Mouse (Mus musculus): ENCODE measurements around the gene Gm10295.

The Gm10295 gene

DNA sequence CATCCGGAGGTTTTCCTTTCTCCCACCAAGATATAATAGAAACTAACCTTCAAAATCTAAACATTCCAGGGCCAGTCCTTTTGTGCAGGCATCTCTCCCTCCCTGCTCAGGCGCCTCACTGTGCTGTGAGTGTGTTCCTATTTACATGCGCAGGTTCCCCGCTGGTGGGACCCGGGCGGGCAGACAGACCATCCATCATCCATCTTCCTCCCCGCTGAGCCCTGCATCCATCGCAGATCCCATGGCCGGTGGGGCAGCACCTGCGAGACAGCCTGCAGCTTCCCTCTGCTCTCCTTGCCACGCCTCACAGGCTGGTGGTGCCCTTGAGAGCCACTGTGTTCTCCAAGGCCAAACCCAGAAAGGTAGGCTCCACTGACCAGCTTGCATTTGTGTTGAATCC, at the start of gene Gm10295:
Gm10295 (minus strand) TSS at position 122 of the 400 bp plus-strand sequence.
- DNase-seq, result no peak

DNA sequence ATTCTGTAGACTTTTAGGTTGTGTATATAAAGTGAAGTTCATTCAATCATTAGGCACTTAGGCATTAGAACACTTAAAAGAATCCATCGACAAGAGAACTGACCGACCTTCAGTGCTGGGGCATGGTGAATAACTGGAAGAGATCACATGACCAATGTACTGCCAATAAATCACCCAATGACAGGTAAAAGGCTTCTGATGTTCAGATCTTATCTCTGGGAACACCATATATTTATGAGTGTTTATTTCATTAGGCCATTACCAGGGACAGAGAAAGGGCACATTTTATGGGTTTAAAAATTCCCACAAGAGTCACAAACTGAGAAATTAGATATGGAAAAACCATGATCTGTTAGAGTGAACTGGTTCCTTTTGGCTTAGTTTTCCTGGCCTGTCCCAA, 49.7 kb upstream of the Gm10295 start:
- no peak for DNase-seq

DNA sequence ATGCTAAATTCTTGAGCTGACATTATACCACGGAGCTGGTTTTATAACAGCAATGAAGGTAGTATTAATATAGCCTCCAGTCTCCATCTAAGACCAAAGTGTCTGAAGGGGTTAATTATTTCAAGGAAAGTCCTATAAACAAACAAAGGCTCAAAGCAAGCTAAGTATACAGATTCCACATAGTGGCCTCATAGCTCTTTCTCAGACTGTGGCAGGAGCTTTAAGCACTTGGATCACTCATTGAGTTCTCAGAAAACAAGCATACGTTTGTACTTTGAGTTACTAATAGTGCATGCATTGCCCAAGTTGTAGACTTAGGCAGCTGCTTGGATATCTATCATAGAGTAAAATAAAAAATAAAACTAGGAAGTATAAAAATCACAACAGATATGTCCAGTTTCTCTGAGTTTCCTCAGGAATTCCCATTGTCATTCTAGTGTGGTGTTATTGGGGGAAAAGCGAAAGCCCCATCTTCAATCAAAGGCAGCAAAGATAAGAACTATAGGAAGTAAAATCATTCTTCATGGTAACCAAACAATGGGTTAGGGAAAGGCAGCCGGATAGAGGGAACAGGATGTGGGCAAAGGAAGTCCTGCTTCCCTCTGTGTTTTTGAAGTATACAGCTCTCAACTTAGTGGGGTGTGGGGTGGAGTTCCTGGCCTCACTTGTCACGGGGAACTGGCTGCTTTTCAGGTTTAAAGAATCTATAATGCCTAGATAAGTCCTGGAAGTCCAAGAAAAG, 48.8 kb upstream of the Gm10295 start:
- DNase-seq, result no peak

DNA sequence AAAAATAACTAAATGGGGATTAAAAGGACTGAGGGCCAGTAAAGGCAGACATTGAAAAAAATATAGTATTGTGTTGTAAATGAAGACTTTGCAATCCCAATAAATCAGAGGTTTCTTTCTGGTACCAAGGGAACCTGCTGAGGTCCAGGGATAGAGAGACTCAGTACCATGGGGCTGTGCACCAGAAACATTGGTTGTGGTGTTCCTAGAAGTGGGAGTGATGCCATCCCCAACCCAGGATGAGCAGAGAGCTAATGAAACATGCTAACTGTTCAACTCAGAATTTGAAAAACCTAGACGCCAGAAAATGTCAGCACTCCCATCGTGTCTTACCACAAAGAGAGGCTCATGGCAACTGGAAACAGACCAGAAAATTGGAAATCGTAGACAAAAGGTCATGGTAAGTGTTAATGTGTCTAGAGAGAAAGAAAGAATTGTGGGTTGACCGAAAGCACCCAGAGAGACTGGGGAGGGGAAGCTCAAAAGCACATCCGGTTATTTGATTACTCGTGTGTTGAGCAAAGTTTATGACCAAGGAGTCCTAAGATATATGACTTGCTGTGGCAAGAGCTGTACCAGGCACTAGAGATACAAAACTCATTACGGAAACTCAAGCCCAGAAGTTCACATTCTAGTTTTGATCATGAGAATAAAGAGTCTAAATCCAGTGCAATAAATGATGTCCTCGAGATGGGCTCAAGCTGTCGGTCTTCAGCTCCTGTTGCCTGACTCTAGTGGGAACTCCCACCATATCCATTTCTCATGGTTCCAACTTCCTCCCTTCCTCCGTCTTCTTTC, 47.9 kb upstream of the Gm10295 start:
- DNase-seq, result peak in 1 of 2 experiments; percentile 40

DNA sequence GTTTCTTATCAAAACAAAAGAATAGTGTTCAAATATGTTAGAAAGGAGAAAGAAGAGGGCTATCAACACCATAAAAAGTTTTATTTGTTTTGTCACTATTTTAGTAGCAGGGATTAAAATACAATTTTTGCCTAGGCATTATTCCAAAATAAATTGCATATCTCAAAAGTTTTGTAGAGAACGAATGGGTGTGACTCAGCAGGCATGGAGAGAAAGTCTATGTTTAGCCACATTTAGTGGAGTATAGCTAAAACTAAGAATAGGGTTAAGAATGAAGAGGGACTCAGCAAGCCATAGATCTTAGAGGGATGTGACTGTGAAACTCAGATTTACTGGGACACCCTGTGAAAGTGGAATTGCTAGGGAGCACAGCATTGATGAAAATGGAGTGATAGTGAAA, 47.1 kb upstream of the Gm10295 start:
- DNase-seq, result no peak

DNA sequence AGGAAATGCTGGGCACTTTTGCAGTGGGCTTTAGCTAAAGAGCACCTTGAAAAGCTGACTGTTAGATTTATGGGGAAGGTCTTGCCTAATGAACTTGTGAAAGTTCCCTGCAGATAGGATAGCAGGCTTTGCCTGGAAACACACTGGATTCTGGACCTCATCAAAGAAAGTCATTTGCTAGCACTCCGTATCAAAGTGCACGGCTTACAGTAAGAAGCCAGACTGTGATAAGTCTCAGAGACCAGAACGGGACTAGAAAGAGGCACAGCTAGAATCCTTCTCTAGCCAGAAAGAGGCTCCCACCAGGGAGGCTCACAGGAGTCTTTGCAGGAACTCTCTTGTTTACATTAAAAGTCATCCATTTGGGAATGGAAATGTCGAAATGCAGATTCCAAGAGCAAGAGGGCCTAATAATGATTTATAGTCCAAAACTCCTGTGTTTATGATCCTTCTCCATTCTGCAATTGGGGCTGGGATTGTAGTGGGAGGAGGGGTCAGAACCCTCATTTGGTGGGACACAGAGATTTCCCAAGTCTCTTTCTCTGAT, 41.6 kb upstream of the Gm10295 start:
- DNase-seq, result no peak

DNA sequence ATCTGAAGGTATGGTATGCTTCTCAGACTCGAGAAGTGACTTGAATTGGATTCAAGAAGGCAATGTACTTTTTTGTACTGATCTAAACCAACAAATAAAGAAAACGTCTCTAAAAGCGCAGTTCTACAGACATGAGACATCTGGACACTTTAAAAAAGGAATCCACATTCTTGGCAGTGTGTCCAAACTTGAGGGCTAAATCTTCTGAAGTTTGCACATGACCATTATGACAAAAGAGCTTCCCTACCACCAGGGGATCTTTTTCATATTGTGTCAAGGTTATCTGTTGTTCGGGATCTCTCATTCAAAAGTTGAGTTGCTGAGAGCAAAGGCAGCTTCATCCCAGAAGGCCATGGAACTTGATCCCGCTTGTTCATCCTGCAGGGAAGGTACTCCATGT, 40.0 kb upstream of the Gm10295 start:
- DNase-seq, result peak in 1 of 2 experiments; percentile 37

DNA sequence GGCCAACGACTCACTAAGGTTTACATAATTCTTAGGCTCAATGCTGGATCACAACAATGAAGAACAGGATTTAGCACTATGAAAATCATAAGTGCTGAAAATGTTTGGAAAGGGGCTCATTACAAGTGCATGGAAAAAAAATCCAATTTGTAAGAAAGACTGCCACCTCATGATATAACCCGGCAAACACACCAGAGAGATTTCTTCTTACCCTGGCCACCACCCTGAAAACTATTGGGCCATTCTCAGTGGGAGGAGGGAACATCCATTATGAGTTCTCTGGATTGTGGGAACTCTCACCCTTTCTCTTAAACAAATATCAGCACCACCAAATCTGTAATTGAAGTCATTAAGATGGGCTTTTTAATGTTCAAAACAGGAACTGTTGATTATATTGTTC, 39.0 kb upstream of the Gm10295 start:
- peak in 1 of 2 experiments; percentile 32 for DNase-seq

DNA sequence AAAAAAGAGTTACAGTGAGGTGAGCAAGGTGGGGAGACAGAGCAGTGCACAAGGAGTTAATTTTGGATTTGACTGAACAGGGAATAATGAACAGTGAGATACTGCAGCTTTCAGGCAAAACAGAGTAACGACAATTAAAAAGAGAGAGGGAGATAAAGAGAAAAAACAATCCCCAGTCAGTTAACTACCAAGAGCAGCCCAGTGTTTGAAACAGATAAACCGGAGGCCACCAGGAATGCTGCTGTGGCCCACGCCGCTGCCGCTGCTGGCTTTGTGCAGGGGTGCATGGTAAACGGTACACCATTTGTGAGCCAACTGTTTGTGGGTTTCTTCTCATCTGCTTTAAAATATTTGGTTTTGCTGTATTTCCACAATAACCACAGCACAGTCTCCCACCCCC, 34.8 kb upstream of the Gm10295 start:
- no peak for DNase-seq

DNA sequence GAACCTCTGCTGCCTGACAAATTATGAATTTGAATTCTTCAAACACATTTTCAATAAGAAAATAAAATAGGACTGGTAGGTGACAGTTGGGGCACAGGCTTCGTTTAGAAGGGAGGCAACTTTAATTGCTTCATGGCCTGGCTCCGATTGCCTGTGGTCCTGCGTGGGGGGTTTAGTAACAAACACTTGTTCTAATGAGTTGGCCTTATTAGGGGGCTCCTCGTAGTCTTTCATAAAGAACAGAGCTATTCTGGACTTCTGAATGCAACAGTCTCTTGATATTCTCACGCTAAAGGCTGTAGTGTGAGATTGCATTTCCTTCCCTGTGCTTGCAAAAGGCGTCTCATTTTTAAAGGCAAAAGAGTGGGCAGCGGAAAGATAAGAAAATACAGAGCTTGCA, 33.6 kb upstream of the Gm10295 start:
- DNase-seq, result no peak

DNA sequence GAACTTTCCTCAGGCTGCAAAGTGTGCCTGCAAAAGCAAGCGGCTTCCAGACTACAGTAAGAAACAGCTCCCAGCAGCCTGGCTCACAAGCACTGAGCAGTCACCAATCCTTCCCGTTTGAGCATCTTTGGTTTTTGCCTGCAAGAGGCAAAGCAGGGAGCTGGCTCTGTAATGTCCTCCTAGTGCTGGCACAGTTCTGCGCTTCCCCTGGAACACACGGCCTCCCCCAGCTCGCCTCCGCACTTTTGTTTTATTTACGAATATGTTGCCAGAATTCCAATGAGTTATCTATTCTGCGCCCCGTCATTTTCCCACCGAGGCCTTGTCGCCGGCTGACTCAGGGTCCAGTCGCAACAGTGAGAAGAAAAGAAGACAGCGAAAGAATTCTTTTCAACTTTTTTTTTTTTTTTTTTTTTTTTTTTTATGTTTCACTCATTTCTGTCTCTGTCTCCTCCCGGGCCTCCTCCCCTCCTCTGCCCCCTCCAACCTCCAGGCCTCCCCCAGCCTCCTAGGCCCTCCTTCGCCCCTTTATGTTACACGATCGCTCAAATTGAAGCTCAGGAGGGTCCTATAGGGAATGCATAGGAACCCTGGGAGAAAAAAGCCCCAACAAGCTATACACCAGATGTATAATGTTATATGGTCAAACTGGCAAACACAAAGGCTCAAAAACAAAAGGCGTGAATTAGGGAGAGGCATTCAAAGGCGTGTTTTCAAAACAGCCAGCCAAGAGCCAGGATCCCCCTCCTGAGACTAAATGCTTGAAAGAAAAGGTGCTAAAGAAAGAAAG, 32.3 kb upstream of the Gm10295 start:
- no peak for DNase-seq

DNA sequence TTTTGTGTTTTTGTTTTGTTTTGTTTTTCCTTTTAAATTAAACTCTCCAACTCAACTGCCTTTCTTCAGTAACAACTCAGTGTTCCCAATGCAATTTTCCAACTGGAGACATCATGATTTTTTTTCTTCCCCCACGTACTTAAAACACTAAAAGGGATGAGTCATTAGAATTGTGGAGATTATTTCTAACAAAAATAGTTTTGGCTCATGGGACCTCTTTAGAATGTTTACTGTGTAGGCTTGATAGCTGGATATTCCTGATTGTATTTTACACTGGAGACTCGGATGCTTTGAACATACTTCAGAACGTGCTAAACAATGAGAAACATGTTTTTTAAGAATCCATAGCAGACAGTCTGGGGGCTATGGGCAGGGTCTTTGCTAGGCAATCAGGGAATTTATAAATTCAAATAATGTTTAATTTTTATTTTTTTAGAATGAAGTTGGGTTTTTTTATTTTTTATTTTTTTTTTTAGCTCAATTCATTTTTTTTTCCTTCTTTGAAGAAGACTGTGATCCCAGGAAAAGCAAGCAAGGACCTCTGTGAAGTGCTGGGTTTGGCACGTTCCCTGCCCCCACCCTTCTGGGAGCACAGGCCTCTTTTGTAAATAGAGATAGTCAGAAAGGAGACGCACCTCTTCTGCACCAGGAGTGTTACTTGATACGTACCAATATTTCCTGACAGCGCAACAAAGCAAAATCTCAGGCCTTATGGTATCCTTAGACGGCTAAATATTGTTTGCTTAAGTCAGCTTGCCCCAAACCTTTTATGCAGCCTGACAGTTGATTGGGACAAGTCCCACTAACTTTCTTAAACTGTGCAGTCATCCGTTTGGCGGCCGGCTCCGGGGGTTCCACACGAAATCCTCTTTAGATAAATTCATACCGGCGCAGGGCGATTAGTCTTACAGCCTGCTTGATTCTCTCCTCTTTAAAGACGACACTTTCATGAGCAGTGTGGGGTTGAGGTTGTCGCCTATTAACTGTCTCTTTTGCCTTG, 28.8 kb upstream of the Gm10295 start:
- DNase-seq, result no peak

DNA sequence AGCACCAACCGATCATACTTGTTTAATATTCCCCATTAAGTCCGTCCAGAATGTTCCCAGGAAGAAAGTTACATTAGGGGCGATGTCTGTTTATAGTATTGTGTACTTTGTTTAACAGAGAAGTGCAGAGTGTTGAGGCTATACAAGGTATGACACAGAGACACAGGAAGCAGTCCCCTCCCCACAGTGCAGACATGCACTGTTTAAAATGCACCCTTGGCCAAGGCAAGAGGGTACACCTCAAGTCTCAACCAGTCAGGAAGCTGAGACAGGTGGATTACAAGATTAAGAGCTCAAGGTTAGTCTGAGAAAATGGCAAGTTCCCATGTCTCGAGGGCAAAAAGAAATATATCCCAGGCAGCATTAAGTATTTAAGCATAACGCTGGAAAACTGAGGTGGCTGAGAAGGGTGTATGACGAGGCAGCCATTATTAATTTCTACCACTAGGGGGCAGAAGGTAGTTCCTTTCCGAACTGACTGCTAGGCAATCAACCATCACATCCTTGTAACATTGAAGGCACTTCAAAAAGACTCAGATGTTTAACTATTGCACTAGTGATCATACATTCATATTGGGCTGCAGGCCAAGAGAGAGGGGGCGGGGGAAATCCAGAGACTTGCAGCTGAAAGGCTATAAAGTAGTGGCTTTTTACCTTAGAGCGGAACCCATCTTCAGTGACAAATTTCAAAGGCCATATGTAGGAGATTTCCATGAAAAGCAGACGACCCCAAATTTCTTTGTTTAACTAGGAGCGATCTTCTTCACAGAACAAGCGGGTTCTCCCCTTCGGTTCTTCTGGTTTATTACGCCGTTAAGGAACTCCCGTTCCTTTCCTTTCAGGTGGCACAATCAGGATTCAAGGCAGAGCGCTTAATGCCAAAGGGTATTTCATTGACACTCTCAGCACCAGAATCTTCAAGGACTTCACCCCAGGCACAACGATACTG, 27.8 kb upstream of the Gm10295 start:
- DNase-seq, result peak; percentile 40 to 48

DNA sequence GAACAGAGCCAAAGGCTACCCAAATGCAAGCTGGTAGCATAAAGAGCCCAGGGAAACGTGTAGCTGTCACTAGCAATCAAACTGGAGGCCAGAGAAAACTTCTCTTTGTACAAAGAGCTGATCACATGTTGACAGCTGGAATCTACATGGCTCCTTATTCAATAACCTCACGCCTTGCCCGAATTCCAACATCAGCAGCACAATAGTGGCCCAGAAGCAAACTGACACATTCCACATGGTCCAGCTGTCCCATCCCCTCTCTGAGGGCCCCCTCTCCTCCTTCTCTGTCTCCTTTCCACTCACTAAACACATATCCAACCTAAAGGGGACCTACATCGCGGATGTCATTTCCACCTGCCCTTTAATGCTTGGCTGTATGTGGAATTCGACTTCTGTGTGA, 26.7 kb upstream of the Gm10295 start:
- DNase-seq, result no peak

DNA sequence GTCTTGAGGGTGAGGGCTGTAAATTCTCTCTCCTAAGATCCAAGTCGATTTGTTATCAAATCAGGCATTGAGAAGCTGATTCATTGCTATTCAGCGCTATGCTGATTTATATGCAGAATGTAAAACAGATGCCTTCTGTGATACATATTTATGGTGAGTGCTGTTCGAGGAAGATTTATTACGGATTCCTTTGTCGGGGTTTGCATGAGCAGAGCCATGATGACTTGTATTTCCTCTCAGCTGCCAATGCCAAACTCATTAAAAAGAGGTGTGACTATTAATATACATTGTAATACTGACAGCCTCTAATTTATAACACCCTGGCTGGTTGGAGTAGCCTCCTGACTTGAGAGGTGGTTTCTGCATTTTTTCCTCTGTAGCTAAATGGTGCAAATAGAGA, 22.8 kb upstream of the Gm10295 start:
- DNase-seq, result no peak

DNA sequence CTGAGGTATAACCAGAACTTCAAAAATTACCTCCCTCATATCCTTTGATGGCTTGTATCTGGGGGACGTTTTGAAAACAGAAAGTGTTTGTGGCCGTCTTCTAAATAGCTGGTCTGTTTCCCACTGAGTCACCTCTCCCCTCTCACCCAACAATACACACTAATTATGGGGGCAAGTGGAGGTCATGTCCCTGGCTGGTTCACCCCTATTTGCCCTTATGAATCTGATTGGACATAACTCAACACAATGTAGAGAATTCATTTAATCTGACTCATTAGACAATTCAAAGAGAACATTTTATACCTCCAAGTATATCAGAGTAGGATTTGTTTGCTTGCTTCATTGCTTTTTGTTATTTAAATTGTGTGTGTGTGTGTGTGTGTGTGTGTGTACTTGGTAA, 20.6 kb upstream of the Gm10295 start:
- no peak for DNase-seq

DNA sequence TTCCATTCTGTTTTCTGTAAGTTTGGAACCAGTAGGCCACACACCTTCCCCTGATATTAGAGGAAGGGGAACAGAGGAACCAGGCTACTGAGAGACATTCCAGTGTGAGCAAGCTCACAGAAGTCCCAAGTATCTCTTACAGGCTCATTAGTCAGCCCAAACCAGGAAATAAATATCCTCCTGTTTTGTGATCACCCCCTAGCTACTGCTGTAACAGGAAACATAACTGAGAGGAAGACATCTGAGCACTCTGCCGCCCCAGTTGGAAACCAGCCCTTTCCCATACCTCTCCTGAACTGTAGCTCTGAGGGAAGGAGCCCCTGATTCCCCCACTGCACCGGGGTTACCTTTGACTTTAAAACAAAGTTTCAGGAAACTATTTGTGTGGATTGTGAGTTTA, 19.5 kb upstream of the Gm10295 start:
- DNase-seq, result peak in 1 of 2 experiments; percentile 48

DNA sequence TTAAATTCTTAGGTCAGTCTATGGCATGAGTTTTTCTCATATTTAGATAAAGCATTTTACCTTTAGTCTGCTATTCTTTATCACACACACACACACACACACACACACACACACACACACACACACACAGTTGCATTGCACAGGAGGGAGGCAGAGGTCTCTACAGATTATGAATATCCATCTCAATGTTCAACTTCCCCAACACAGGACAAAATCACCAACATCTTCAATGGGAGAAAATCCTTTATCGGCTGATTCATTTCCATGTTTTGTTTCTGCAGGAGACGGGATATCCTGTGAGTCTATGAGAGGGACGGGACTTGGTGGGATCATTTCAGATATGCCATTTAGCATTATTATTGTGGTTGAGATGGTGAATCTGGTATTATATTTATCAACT, 18.8 kb upstream of the Gm10295 start:
- peak in 1 of 2 experiments; percentile 20 for DNase-seq

DNA sequence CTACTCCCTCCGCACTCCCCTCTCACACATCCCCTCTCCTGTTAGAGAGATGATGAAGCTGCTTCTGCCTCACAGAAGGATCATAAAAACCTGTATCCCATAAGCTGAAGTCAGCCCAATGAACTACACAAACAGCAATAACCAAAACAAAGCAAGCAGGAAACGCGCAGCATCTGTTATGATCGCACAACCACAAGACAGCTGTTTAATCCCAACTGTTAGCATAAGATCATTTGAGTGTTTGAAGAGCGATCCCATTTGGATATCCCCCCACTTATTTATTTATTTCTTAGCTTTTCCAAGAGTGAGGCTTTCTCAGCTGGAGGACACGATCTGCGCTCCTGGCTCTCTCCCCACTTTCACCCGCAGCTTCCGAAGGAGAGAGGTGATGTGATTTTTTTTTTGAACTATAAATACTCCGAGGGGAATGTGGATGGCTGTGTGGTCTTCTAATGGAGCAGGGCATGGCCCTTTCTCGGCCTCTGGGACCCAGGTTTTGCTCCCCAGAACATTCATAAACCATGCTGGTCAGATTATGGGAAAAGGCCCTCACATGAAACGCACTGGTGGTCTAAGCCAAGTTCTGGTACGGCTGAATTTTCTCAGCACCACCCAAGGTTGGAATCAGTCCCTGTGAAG, 17.4 kb upstream of the Gm10295 start:
- DNase-seq, result peak in 1 of 2 experiments; percentile 12

DNA sequence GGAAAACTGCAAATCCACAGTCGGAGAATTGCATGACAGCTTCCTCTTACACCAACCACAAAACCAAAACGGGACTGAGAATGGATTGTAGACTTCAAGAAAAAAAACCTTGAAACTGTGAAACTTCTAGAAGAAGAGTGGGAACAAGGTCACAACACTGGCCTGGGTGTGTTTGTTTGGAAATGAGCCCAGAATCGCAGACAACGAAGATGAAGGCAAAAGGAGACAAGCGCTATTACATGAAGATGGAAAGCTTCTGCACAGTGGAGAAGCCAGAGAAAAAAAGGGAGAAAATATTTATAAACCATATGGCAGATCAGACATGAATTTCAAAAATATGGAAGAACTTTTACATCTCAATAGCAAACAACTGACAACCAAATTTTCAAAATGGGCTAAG, 4.3 kb upstream of the Gm10295 start:
- DNase-seq, result peak in 1 of 2 experiments; percentile 11

Data from kidney, adult 8-10 months (tissue).